Mouse (Mus musculus) mature B cell (primary cell): ENCODE results near the gene Sobp.

Experiments
- in situ Hi-C: fragments of 300-500 bp; cut with MboI; formaldehyde crosslinking; loops from 2 replicates; pipeline ENCODE4 v1.14.3; 2019

The Sobp gene

DNA sequence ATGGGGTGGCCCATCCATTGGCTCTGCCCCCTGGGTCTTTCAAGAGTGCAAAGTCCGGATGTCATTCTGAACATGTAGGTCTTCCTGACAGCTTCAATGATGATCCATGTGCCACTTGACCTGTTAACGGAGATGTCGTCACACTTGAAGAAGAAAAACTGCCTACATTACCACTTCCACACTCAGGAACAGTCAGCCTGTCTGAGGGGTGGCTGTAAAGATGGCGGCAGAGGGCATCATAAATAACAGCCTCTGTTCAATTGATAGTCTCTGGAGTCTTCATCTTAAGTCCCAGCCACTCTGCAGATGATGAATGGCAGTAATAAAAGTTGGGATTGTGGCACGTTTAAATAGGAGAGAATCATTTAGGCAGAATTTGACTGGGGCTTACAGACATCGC lies 87.4 kb downstream of the Sobp start:
- in situ Hi-C loops: no loop called here

DNA sequence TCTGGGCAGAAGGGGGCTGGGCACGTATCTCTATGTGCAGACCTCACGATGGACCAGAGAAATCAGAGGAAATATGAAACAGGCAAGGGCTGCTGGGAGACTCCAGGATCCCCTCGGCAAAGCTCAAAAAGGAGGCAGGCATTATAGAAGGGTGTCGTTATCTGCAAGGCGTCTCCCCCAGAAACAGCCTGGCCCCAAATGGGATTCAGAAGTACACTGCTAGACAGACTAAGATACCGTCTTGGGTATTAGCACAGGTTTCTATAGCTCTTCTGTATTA lies 90.3 kb downstream of the Sobp start:
- in situ Hi-C loops: no loop called here

GRCm38 (mm10) chr10:43083288-43084086 lies 90.8 kb downstream of the Sobp start:
- in situ Hi-C loops: no loop called here

GRCm38 (mm10) chr10:43081316-43081715 lies 93.0 kb downstream of the Sobp start:
- in situ Hi-C loops: no loop called here

DNA sequence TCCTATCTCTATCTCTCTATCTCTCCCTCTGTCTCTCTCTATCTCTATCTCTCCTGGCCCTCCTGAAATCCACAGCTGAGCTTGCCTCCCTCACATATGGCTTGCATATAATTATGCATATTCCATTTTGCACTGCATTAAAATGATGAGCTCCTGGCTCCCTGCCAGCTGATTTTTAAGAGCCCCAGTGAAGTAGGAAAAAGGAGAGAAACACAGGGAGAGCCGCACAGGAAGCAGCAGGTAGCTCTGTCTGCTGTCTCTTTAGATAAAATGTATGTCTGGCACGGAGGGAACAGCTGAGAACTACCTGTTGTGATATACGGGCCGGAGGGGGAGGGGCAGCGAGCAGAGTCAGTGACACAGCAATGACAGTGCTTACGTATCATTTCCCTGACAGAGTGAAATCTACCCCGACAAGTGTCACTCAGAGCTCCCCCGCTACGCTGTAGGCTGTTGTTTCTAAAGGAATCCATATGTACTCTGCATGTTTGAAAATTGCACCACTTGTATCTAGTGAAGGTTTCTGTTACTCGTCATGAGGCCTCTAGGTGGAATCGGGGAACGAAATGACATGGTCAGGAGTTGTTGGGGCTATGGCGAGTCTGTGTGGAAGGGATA lies 98.7 kb downstream of the Sobp start:
- in situ Hi-C loops: no loop called here

GRCm38 (mm10) chr10:43073281-43073680 lies 101.0 kb downstream of the Sobp start:
- in situ Hi-C loops: no loop called here

- in situ Hi-C loops: no loop called here
These were observed 103.4 kb downstream of the Sobp start for GRCm38 (mm10) chr10:43070893-43071292.

GRCm38 (mm10) chr10:43065331-43065730 lies 109.0 kb downstream of the Sobp start:
- in situ Hi-C loops: no loop called here

DNA sequence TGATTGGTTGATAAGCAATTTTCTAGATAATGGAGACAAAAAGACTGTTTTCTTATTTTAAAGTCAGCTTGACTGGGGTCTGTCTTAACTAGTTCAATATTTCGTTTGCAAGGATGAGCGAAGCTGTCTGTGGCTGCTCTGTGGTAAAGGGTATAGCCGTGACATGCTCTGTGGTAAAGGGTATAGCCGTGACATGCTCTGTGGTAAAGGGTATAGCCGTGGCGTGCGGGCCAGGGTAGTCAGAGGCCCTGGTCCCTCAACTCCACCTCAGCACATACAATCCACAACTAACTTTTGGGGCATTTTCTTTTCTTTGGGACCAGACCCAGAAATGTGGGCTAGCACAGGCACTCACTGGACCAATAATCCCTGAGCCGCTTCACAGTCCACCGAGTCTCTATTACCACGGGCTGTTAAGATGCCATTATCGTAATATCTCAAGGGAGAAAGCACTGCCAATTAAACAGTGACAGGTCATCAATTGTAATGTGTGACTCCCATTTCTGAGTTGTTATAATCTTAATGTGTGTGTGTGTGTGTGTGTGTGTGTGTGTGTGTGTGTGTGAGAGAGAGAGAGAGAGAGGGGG lies 112.7 kb downstream of the Sobp start:
- in situ Hi-C loops: no loop called here

GRCm38 (mm10) chr10:43055405-43055804 lies 118.9 kb downstream of the Sobp start:
- in situ Hi-C loops: no loop called here

DNA sequence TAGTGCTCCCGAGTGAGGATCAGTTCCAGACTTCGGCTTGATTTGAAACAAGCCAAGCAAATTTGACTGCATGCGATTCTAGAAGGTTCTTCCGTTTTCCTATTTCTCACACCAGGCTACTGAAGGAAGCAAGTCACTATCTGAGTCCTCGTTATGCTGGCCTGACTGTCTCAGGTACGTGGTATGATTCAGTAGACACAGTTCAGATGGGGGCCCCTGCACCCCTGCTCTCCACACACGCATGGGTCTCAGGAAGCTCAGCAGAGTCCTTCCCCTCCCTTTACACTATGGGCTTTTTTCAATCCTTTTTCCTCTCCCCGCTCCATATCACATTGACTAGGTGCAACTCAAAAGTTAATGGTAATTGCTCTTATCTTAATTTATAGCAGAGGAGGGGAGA lies 119.6 kb downstream of the Sobp start:
- in situ Hi-C loops: no loop called here

GRCm38 (mm10) chr10:43053861-43054560 lies 120.3 kb downstream of the Sobp start:
- in situ Hi-C loops: no loop called here

DNA sequence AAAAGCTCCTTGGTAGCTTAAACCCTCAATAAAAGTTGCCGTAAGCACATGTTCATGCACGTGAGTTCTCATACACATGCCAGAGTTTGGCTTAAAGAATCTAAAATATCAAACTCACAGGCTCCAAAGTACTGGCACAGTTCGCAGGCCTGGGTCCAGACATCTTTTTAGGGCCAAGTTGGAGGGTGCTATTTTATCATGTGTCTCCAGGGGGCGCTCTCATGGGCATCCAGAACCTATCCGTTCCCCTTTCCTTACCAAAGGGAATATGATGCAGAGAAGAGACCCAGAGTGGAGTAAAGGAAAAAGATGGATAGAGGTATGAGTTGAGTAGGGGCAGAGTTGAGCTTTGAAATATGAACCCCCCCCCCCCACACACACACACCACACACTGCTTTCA lies 121.9 kb downstream of the Sobp start:
- in situ Hi-C loops: no loop called here

DNA sequence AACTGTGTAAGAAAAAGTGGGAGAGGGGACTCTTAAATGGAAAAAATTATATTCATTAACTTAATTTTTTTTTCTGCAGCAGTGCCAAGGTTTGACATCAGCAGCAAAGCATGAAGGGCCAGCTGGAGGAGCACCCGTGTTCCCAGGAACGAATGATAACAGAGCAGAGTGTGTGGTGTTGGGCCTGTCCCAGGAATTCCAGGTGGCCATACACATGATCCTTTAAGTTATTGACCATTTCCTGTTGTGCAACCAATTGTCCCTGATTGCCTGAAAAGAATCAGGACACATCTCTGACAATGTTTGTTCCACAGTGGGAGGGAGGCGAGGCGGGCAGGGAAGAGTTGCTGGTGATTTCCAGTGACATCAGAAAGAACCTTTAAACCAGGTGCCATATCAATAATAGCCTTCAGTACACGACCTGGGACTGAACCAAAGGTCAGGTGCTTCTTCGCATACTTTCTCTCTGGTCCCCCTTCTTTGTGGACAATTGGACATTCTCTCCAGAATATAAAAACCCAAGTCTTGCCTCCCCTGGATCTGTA lies 126.5 kb downstream of the Sobp start:
- in situ Hi-C loops: no loop called here

- in situ Hi-C loops: no loop called here
These were observed 130.8 kb downstream of the Sobp start for GRCm38 (mm10) chr10:43043351-43044209.

GRCm38 (mm10) chr10:43042591-43043327 lies 131.6 kb downstream of the Sobp start:
- in situ Hi-C loops: no loop called here

DNA sequence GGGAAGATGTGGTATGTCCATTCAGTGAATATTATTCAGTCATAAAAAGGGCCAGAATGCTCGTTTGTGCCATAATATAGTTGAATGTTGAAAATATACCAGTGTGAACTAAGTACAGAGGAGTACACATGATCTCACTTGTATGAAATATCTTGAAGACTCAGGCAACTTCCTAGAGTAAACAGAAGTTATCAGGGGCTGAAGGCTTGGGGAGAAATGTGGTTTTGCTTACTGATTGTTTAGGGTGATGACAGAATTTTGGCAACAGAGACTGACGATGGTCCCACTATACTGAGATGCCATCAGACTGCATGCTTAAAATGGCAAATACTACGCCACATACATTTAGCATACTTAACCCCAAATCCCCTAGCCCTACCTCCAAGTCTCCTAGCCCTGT lies 132.5 kb downstream of the Sobp start:
- in situ Hi-C loops: no loop called here

GRCm38 (mm10) chr10:43037455-43037793 lies 136.9 kb downstream of the Sobp start:
- in situ Hi-C loops: no loop called here

DNA sequence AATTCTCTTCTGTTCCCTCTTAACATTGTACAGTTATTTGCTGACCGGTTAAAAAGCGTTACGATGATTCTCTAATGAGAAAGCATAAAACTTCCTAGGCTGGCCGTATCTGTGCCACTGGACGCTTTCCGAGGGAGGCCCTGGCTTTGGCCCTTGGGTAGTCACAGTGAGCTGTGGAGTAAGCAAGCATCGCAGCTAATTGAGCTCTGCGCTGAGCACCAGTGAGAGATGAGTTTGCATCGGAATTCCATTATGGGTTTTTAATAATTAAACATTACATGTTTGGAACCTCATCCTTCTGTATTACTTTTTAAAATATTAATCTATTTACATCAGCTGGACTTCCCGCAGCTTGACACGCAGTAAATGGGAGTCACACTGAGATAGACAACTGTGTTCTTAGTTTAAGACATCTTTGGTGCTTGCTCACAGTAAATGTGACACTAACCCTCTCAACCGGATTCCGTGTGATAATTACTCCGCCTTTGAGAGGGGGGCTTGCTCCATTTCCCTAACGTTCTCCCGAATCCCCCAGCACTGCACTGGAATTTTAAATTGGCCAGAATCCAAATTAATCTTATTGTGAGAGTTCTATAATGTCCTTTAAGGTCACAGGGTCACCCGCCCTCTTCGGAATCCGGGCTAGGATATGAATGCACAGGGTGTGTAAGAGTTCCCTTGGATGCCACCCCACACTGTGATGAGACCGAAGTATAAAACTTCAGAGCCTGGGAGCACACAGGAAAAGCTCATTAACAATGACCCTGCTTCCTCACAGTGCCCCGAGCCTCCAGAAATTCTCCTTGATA lies 137.5 kb downstream of the Sobp start:
- in situ Hi-C loops: no loop called here

DNA sequence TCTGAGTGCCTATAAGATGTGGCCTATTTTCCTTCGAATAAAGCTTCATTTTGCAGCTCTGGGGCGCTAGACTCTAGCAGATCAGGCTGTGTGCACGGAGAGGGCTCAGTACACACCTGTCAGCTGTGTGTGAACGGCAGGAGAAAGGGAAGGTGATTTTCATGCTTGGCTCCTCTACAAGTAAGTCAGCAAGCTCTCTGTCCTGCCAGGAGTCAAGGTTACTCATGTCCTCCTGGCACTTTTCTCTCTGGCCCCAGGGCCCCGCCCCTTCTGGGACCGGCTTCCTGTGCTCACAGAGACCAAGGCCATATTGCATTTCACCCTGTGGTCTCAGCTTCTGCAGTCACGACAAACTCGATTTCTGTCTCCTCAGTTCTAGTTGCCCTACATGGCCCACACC lies 138.8 kb downstream of the Sobp start:
- in situ Hi-C loops: no loop called here
